Mouse (Mus musculus) liver, embryonic 12.5 days (tissue): ENCODE data around the gene Bace1. TPM values are rescaled to one million over a fixed set of nuclear protein-coding genes. Genes with fewer than 3 reads are reported as not detected.

ENCODE experiments used
- ATAC-seq: fragments of 200-750 bp; cut with Nextera tagmentation; 2 replicates; pipeline ENCODE4 v1.8.0; 2017; ENCODE audit warnings: moderate number of reproducible peaks, mild to moderate bottlenecking, moderate library complexity
- H3K27ac ChIP-seq: fragments of 300-500 bp; sonication (generic); 2 replicates; pipeline ENCODE4 v1.5.1; 2016; ENCODE audit warnings: mild to moderate bottlenecking
- H3K27me3 ChIP-seq: fragments of 300-500 bp; sonication (generic); replicated peaks from 2 replicates; pipeline ENCODE4 v1.6.1; 2016; ENCODE audit warnings: mild to moderate bottlenecking, moderate library complexity
- H3K36me3 ChIP-seq: fragments of 300-500 bp; sonication (generic); 2 replicates; pipeline ENCODE4 v1.6.1; 2016; ENCODE audit warnings: mild to moderate bottlenecking, moderate library complexity
- H3K4me1 ChIP-seq: fragments of 300-500 bp; sonication (generic); 2 replicates; pipeline ENCODE4 v1.6.1; 2016
- H3K4me2 ChIP-seq: fragments of 300-500 bp; sonication (generic); 2 replicates; pipeline ENCODE4 v1.6.1; 2016; ENCODE audit warnings: mild to moderate bottlenecking, moderate library complexity
- H3K4me3 ChIP-seq: fragments of 300-500 bp; sonication (generic); 2 replicates; pipeline ENCODE4 v1.5.1; 2016; ENCODE audit warnings: mild to moderate bottlenecking, moderate library complexity
- H3K9ac ChIP-seq: fragments of 300-500 bp; sonication (generic); 2 replicates; pipeline ENCODE4 v1.6.1; 2016; ENCODE audit warnings: mild to moderate bottlenecking, moderate library complexity
- H3K9me3 ChIP-seq: fragments of 300-500 bp; sonication (generic); replicated peaks from 2 replicates; pipeline ENCODE4 v1.6.1; 2016; ENCODE audit warnings: mild to moderate bottlenecking, moderate library complexity
- WGBS: fragments of 180-500 bp; shearing (Covaris S2); methylation state at CpG from one replicate; pipeline ENCODE4 v1.1.7; 2016; ENCODE audit not compliant: insufficient replicate concordance; 5-methylcytosine and 5-hydroxymethylcytosine counted together
- polyA plus RNA-seq: library from polyadenylated mRNA; unstranded; fragments of >200 nt; fragmentation: Nextera tagmentation; extraction: Ambion mirVana; gene quantifications from 2 replicates; pipeline ENCODE4 v1.2.1, GENCODE M21; 2016

Bace1 gene
- polyA plus RNA-seq, 1 experiment from 2014 or later = 9.0 TPM

DNA sequence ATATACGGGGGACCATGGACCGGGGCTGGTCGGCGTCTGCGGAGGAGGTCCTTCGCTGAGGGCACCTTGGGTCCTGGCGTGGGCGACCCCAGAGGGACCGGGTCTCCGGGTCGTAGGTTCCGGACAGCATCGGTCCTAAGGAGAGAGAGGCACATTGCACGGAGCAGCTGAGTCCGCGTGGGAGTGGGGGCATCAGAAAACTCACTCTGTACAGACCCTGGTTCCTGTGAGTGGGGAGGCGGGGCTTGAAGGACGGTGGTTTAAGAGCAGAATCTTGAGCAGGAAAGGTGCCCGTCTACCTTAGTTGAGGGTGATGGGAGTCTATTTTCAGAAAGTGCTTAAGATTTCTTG, 68.7 kb downstream of the Bace1 start:
- H3K9me3 ChIP-seq = no peaks in the 10 kb centered on the region
- peak overlapping the region; percentile 98 for H3K27ac ChIP-seq
- H3K9ac ChIP-seq = peak overlapping the region; percentile 98
- no peaks in the 10 kb centered on the region for H3K27me3 ChIP-seq
- peak overlapping the region; percentile 92 for H3K4me2 ChIP-seq
- under 1% methylated on average over 19 of the region's 19 CpGs for WGBS
- ATAC-seq = peak; percentile 43; the same call in 1 of the 2 replicates
- peaks cover 27% of the 10 kb centered on the region for H3K4me1 ChIP-seq
- H3K4me3 ChIP-seq = peak overlapping the region; percentile 99
- H3K36me3 ChIP-seq = peaks cover 51% of the 10 kb centered on the region

DNA sequence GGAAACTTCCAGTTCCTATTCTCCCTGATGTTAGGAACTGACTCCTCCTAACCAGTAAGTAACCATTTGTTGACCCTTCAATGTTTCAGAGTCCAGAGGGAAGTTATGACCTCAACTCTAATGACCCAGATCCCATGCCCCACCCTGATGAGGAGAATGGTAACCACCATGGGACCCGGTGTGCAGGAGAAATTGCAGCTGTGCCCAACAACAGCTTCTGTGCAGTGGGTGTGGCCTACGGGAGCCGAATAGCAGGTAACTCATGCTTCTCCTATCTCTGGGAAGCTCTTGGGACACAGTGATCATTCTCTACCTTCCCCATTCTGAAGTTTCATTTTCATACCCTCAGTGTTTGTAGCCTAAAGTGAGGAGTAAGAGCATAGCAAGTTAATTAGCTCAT, 72.6 kb downstream of the Bace1 start:
- Histone ChIP-seq H3K9me3 (no peaks in the 10 kb centered on the region), H3K27ac (no peak overlapping the region), H3K4me1 (peaks cover 14% of the 10 kb centered on the region), H3K4me3 (no peak overlapping the region), H3K9ac (no peak overlapping the region), H3K27me3 (no peaks in the 10 kb centered on the region), H3K36me3 (peaks cover 74% of the 10 kb centered on the region), H3K4me2 (no peak overlapping the region)
- no peak for ATAC-seq
- 77% methylated on average over 3 of the region's 3 CpGs for WGBS

DNA sequence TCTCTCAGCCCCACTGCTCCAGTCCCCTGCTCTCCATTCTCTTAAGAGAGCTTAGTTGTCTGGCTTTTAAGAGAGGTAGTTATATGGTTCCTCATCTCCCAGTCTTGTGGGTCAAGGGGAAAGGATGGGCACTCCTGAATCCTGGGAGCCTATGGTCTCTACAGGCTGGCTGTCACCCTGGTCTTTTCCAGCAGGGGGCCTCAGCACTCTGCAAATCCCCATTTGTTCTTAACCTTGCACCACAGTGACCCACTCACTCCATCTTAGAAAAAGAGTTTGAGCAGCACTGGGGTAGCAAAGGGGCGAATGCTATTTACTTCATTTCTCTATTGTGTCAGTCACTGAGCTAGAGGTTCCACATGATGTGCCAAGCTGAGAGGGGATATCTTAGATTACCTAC, 73.3 kb downstream of the Bace1 start:
- H3K9ac ChIP-seq = no peak overlapping the region
- H3K4me1 ChIP-seq = peaks cover 14% of the 10 kb centered on the region
- H3K36me3 ChIP-seq = peaks cover 81% of the 10 kb centered on the region
- ATAC-seq = no peak
- H3K4me3 ChIP-seq = no peak overlapping the region
- 58% methylated on average over 1 of the region's 1 CpGs for WGBS
- H3K4me2 ChIP-seq = no peak overlapping the region
- H3K9me3 ChIP-seq = no peaks in the 10 kb centered on the region
- no peak overlapping the region for H3K27ac ChIP-seq
- H3K27me3 ChIP-seq = no peaks in the 10 kb centered on the region

Other genes with a start within 250 kb of the Bace1 start
- 6.2 and 8.2 TPM in 2 replicates for gene Cep164, start 9.9 kb upstream of the Bace1 start, polyA plus RNA-seq
- gene Pcsk7, start 67.9 kb downstream of the Bace1 start, polyA plus RNA-seq = 9.8 and 10.6 TPM in 2 replicates
- gene Rnf214, start 68.3 kb downstream of the Bace1 start, polyA plus RNA-seq = 17.5 and 24.0 TPM in 2 replicates
- 9.2 and 11.0 TPM in 2 replicates for gene Tagln, start 97.5 kb downstream of the Bace1 start, polyA plus RNA-seq
- gene Sidt2, start 116.7 kb downstream of the Bace1 start, polyA plus RNA-seq = 31.5 and 33.3 TPM in 2 replicates
- 118 and 125 TPM in 2 replicates for gene Pafah1b2, start 174.1 kb downstream of the Bace1 start, polyA plus RNA-seq
- gene Sik3, start 174.2 kb downstream of the Bace1 start, polyA plus RNA-seq = 6.8 and 7.1 TPM in 2 replicates